Mouse (Mus musculus): ENCODE data around the gene Kat6b.

Kat6b gene

GRCm38 (mm10) chr14:21674471-21674870, 193.2 kb downstream of the Kat6b start:
- in situ Hi-C loops (cut with MboI; ENCODE audit: low pct_unique_long_range_greater_than_20kb in 1 of 2, low sequenced_read_pairs in 2 of 2, unreplicated experiment in 1 of 2): no loop called here

GRCm38 (mm10) chr14:21676223-21676622, 195.0 kb downstream of the Kat6b start:
- in situ Hi-C loops (cut with MboI; ENCODE audit: low pct_unique_long_range_greater_than_20kb in 1 of 2, low sequenced_read_pairs in 2 of 2, unreplicated experiment in 1 of 2): no loop called here

DNA sequence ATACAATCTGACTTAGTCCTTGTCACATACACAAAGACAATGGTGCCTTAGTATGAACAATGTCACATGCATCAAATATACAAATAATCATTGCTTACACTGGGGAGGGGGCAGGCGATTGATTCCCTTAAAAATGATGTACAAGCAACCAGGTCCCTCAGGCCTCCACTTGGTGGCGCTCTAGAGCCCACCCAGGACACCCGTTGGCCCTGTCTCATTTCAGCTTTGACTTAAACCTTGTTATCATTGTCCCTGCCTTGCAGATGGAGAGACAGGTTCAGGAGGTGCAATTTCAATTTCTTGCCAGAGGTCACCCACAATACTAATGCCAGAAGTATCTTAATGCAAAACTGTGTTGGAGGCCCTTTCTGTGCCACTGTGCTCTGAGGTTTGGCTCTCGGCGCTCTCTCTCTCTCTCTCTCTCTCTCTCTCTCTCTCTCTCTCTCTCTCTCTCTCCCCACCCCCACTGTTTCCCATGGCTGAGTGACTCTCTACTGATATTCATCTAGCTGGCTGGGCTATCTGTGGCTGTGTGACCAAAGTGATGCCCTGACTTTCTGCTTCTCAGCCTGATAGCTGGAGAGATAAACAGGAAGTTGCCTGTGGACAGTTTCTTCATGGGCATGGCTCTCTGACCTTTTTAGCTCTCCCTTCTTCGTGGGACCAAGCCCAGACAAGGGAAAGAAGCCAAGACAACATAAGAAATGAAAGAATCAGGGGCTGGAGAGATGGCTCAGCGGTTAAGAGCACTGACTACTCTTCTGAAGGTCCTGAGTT, 197.5 kb downstream of the Kat6b start:
- in situ Hi-C loops (cut with MboI; ENCODE audit: low pct_unique_long_range_greater_than_20kb in 1 of 2, low sequenced_read_pairs in 2 of 2, unreplicated experiment in 1 of 2): no loop called here

GRCm38 (mm10) chr14:21679631-21680201, 198.5 kb downstream of the Kat6b start:
- in situ Hi-C loops (cut with MboI; ENCODE audit: low pct_unique_long_range_greater_than_20kb in 1 of 2, low sequenced_read_pairs in 2 of 2, unreplicated experiment in 1 of 2): no loop called here

GRCm38 (mm10) chr14:21682681-21683129, 201.5 kb downstream of the Kat6b start:
- in situ Hi-C loops (cut with MboI; ENCODE audit: low pct_unique_long_range_greater_than_20kb in 1 of 2, low sequenced_read_pairs in 2 of 2, unreplicated experiment in 1 of 2): no loop called here

GRCm38 (mm10) chr14:21683834-21684233, 202.6 kb downstream of the Kat6b start:
- in situ Hi-C loops (cut with MboI; ENCODE audit: low pct_unique_long_range_greater_than_20kb in 1 of 2, low sequenced_read_pairs in 2 of 2, unreplicated experiment in 1 of 2): no loop called here

DNA sequence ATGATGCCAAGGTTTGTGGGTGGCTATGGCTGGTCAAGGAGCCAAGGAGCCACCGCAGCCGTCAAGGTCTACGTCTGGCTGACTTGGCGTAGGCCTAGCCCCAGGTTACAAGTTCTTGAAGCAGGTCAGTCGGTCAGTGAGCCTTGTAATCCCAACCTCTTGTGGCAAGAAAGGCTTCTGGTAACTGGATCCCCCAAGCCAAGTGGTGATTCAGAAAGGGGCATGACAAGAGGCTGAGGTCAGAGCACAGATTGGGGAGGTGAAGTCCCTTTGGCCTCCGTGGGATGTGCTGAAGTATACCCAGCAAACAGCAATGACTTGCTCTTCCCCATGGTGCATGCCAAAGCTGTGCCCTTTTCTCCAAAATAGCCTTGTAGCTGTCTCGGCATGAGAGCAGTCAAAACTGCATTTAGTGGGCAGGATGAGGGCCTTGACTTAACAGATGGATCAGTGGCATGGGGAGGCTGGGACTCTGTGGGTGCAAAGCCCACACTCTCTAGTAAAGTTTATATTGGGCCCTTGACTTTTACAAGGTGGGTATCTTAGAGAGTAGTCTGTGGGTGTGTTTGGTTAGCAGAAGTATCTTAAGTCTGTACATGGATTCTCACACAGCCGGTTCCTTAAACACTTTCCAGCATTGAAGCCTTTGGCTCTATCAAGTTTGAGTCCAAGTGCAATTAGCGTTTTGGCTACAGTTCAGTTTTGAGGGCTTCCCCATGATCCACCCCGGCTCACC, 204.3 kb downstream of the Kat6b start:
- in situ Hi-C loops (cut with MboI; ENCODE audit: low pct_unique_long_range_greater_than_20kb in 1 of 2, low sequenced_read_pairs in 2 of 2, unreplicated experiment in 1 of 2): no loop called here

- in situ Hi-C loops (cut with MboI; ENCODE audit: low pct_unique_long_range_greater_than_20kb in 1 of 2, low sequenced_read_pairs in 2 of 2, unreplicated experiment in 1 of 2): no loop called here
Measured at GRCm38 (mm10) chr14:21686376-21687279, 205.4 kb downstream of the Kat6b start.

GRCm38 (mm10) chr14:21691070-21691469, 209.8 kb downstream of the Kat6b start:
- in situ Hi-C loops (cut with MboI; ENCODE audit: low pct_unique_long_range_greater_than_20kb in 1 of 2, low sequenced_read_pairs in 2 of 2, unreplicated experiment in 1 of 2): loop anchor here in 1 of 2 experiments (5.0 kb wide), 1 partner anchor 41 kb away; no protein-coding TSS in a partner anchor

DNA sequence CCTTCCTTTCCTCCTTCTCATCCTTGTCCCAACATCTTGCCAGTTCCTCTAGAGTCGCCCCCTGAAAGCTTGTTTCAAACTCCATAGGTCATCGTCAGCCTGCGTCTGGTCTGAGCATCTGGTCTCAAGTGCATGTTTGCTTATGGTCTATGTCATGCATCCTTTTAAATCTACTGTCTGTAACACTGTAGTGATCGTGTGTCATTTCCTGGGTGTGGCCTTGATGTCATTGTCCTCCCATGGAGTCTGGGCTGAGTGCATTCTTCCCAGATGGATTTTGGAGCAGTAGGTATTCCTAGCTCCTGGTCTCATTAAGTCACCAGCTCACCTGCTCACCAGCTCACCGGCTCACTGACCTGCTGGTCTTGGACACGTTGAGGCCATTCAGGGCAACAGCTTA, 213.8 kb downstream of the Kat6b start:
- in situ Hi-C loops (cut with MboI; ENCODE audit: low pct_unique_long_range_greater_than_20kb in 1 of 2, low sequenced_read_pairs in 2 of 2, unreplicated experiment in 1 of 2): no loop called here

GRCm38 (mm10) chr14:21696186-21696830, 215.1 kb downstream of the Kat6b start:
- in situ Hi-C loops (cut with MboI; ENCODE audit: low pct_unique_long_range_greater_than_20kb in 1 of 2, low sequenced_read_pairs in 2 of 2, unreplicated experiment in 1 of 2): no loop called here

- in situ Hi-C loops (cut with MboI; ENCODE audit: low pct_unique_long_range_greater_than_20kb in 1 of 2, low sequenced_read_pairs in 2 of 2, unreplicated experiment in 1 of 2): no loop called here
Measured at GRCm38 (mm10) chr14:21702691-21703090, 221.5 kb downstream of the Kat6b start.

GRCm38 (mm10) chr14:21703255-21703654, 222.0 kb downstream of the Kat6b start:
- in situ Hi-C loops (cut with MboI; ENCODE audit: low pct_unique_long_range_greater_than_20kb in 1 of 2, low sequenced_read_pairs in 2 of 2, unreplicated experiment in 1 of 2): no loop called here

DNA sequence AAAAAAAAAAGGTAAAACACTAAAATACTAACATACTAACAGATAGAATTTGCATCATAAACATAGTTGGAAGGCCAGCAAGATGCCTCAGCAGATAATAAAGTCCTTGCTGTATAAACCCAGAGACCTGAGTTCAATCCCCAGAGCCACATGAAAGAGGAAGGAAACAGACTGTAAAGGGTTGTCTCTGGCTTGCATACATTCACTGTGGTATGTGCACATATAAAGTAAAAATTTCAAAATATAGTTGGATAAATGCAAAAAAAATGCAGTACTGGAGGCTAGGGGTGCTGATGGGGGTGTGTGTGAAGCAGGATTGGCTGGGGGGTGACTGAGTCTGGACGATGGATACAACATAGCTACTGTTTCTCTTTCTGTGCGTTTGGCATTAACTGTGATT, 224.2 kb downstream of the Kat6b start:
- in situ Hi-C loops (cut with MboI; ENCODE audit: low pct_unique_long_range_greater_than_20kb in 1 of 2, low sequenced_read_pairs in 2 of 2, unreplicated experiment in 1 of 2): no loop called here

DNA sequence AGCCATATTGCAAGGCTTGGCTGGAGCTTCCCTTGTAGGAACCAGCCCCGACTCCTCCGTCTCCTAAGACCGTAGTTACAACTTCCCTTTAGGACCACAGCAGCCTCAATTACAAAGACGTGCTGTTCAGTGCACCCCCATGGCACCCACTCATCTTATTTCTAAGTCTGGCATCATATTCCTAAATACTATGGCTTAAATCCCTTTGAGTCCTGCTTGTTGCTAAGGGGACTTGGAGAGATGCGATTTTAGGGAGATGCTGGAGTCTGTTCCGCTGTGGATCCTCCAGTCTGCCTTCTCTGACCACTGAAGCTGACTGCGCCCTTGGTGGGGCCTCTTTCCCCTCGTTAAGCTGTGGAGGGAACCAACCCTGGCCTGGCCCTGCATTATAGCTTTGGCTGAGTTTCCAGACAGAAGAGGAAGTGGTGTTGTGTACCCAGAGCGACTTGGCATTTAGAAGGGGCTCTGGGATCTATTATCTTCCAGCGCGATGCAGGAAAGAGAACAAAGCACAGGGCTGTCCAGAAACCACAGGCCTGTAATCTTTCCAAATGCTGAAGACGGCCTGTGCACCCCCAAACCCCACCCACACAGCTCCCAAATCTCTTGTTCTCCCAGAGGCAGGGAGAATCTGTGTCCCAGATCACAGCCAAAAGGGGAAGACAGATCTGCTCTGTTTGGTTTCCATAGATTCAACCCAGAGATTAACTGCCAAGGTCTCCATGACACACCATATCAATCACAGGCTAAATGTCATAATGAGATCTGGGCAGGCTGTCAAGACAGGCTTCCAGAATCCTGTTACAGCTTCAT, 225.7 kb downstream of the Kat6b start:
- in situ Hi-C loops (cut with MboI; ENCODE audit: low pct_unique_long_range_greater_than_20kb in 1 of 2, low sequenced_read_pairs in 2 of 2, unreplicated experiment in 1 of 2): no loop called here

GRCm38 (mm10) chr14:21709545-21709944, 228.3 kb downstream of the Kat6b start:
- in situ Hi-C loops (cut with MboI; ENCODE audit: low pct_unique_long_range_greater_than_20kb in 1 of 2, low sequenced_read_pairs in 2 of 2, unreplicated experiment in 1 of 2): no loop called here

GRCm38 (mm10) chr14:21711231-21711630, 230.0 kb downstream of the Kat6b start:
- in situ Hi-C loops (cut with MboI; ENCODE audit: low pct_unique_long_range_greater_than_20kb in 1 of 2, low sequenced_read_pairs in 2 of 2, unreplicated experiment in 1 of 2): no loop called here
